Mouse (Mus musculus) kidney, adult 8-10 months (tissue): Measurements from ENCODE around the gene Chadl.

Experiments
- DNase-seq, 2 experiments: peaks; one replicate each; pipeline ENCODE4 v3.0.0; 2022

The Chadl gene

GRCm38 (mm10) chr15:81700161-81700560 is 3.1 kb upstream of the Chadl start:
- DNase-seq = no peak

GRCm38 (mm10) chr15:81698532-81698931 is 1.4 kb upstream of the Chadl start:
- no peak for DNase-seq

GRCm38 (mm10) chr15:81697847-81698246 is 760 bp upstream of the Chadl start:
- peak in 1 of 2 experiments; percentile 51 for DNase-seq

GRCm38 (mm10) chr15:81694891-81695290 is 2.2 kb downstream of the Chadl start:
- no peak for DNase-seq

DNA sequence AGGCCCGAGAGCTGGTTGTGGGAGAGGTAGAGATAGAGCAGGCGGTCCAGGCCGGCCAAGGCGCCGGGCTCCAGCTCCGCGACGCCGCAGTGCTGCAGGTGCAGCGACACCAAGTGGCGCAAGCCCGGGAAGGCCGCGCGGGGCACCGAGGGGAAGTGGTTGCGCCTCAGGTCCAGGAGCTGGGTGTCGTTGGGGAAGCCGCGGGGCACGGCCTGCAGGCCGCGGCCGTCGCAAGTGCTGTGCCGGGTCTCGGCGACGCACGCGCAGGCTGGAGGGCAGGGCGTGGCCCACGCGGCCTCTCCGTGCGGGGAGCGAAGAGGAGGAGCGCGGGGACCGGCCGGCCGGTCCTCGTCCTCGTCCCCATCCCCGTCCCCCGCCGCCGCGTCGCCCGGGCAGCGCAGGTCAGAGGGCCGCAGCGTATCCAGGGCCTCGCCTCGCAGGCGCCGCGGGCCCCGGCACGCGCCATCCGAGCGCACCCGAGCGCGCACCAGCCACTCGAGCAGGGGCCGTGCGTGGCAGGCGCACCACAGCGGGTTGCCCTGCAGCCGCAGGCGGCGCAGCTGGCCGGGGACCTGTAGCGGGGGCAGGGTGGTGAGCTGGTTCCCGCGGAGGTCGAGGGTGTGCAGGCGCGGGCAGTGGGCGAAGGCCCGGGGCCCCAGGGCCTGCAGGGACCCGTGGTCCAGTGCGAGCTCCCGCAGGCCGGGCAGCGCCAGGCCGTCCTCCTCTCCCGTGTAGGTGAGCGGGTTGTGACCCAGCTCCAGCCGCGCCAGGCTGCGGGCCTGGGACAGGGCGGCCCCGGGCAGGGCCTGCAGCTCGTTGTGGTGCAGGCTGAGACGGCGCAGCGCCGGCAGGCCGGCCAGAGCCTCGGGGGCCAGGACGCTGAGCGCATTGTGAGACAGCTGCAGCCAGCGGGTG is 2.9 kb downstream of the Chadl start:
- peak; percentile 78 to 87 for DNase-seq

- no peak for DNase-seq
These were observed 3.6 kb downstream of the Chadl start for GRCm38 (mm10) chr15:81693366-81693966.

- no peak for DNase-seq
These were observed 16.7 kb downstream of the Chadl start for GRCm38 (mm10) chr15:81680301-81680805.

GRCm38 (mm10) chr15:81676637-81677036 is 20.4 kb downstream of the Chadl start:
- DNase-seq = no peak

- peak in 1 of 2 experiments; percentile 59 for DNase-seq
These were observed 26.9 kb downstream of the Chadl start for GRCm38 (mm10) chr15:81670231-81670640.

DNA sequence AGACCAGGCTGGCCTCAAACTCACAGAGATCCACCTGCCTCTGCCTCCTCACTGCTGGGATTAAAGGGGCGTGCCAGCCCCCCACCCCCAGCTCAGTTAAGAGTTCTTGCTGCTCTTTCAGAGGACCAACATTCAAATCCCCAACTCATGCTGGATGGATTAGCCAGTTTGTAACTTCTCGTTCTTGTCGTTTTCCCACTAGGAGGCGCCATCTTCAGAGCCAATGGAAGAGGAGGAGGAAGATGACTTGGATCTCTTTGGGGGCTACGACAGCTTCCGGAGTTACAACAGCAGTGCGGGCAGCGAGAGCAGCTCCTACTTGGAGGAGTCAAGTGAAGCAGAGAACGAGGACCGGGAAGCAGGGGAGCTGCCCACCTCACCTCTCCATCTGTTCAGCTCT is 30.1 kb downstream of the Chadl start:
- no peak for DNase-seq

DNA sequence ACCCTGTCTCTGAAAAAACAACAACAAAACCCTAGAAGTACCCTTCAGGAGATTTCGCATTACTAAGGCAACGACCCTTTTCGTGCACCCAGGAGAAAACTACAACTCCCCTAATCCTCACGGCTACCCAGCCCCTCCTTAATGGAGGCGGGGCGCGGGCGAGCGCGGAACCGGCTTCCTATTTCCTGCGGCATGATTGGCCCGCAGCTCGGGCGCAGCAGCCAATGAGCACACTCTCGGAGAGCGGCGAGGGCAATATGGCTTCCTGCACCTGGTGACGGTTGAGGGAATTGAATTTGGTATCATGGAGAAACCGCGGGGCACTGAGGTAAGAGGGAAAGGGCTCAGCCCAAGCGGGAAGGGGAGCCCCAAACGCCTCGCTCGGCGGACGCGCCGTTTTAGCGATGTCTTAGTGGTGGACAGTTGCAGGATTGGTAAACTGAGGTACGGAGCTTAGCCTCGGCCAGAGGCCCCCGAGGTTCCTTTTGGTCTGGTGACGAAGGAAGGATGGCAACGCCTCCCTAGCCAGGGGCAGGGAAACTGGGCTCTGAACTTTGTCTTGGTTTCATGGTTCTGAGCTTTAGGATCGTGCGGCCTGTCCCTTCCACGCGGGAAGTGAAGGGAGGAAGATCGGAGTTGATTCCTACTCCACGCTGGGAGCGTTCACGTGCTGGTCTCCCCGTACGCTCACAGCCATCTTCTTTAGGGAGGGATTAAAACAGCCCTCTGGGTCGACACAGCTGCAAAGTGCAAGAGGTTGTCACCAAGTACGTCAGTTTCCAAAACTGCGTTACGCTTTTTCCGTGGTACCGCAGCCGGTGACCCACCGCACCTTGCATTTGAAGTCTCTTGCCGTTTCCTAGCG is 33.2 kb downstream of the Chadl start, which contains the start of gene L3mbtl2:
L3mbtl2 (plus strand) TSS at position 193 of the 865 bp plus-strand sequence.
- peak; percentile 89 to 93 for DNase-seq

DNA sequence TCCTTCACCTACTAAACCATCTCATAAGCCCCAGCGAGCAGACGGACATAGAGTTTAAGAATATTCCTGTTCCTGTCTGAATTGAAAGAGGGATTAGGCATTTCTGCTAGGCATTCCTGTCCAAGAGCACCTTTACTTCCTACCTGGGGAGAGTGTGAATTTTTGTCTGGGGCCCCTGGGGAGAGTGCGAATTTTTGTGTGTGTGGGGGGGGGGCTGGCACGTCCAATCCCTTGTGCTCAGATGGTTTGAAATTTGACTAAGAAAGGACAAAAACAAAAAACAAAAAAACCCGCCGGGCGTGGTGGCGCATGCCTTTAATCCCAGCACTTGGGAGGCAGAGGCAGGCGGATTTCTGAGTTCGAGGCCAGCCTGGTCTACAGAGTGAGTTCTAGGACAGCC is 33.8 kb downstream of the Chadl start:
- no peak for DNase-seq

- DNase-seq = no peak
These were observed 35.4 kb downstream of the Chadl start for GRCm38 (mm10) chr15:81661701-81662100.

DNA sequence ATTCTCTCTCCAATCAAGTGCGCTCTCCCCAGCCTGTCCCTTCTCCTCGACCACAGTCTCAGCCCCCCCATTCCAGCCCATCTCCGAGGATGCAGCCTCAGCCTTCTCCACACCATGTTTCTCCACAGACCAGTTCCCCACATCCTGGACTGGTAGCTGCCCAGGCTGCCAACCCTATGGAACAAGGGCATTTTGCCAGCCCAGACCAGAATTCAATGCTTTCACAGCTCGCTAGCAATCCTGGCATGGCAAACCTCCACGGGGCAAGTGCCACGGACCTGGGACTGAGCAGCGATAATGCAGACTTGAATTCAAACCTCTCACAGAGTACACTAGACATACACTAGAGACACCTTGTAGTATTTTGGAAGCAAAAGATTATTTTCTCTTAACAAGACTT is 46.5 kb downstream of the Chadl start:
- peak in 1 of 2 experiments; percentile 15 for DNase-seq

- no peak for DNase-seq
These were observed 47.3 kb downstream of the Chadl start for GRCm38 (mm10) chr15:81649516-81650455.
